Mouse (Mus musculus) thymus, postnatal 4 days (tissue): ENCODE measurements around the gene Tsc22d4.

Source experiments
- DNase-seq: peaks from one replicate; pipeline ENCODE4 v3.0.0; 2021

The Tsc22d4 gene

DNA sequence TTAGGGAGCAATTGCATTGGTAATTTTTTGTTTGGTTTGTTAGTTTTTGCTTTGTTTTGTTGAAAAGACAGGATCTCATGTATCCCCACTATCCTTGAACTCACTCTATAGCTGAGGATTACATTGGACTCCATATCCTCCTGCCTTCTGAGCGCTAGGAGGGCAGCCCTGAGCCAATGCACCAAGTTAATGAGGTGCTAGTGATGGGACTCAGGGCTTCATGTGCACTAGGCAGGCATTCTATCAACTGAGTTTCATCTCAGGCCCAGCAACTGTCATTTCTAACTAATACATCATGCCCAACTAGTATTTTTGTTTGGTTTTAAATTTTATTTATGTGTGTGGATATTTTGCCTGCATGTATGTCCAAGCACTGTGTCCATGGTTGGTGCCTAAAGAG is 60.6 kb downstream of the Tsc22d4 start:
- DNase-seq, result no peak

DNA sequence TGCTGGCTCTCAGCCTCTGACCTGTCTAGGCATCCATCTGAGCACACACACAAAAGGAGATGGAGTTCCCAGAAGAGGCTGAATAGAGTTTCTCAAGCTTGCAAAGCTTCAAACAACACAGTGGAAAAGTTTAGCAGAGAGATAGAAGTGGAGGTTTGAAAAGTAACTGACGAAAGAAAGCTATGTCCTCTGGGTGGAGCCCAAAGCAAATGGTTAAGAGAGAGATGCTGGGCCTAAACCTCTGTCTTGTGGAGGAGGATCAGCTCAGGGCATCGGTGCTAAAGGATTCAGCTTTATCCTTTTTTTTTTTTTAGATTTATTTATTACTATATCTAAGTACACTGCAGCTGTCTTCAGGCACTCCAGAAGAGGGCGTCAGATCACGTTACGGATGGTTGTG is 62.8 kb downstream of the Tsc22d4 start:
- DNase-seq, result no peak

DNA sequence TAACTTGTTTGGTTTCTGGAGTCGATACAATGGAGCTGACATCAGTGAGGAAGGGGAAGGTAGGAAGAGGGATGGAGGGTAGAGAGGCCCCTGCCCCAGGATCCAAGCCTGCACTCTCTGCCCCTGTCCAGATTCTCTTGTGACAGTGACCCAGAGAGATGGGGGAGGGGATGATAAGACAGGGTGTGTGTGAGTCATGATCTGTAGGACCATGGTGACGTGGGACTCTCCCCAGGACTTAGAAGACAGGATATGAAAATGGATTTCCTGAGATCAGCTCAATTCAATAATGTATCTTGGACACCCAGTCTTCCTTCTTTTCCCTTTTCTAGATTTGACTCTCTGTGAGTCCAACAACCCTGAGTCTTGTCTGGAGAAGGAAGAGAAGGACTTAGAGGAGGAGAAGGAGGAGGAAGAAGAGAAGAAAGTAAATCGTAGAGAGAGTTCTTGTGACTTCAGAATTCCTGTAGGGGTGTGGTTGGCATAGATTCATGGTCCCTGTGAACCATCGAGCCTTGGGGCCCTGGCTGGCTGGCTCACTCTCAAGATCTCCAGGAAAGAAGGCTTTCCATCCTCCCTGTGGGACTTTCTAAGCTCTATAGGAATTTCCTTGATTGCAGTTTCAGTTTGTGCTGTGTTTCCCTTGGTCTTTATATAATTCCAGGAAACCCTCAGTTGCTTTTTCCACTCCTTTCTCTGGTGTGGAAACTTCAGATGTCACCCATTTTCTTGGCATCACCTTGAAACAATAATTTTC is 72.1 kb downstream of the Tsc22d4 start:
- DNase-seq, result no peak
